Mouse (Mus musculus) CH12.LX (cell line): ENCODE results near the gene Unc13b. TPM values are rescaled to one million over a fixed set of nuclear protein-coding genes. Genes with fewer than 3 reads are reported as not detected.

Experiments
- DNase-seq: peaks from one replicate; pipeline ENCODE4 v3.0.0-alpha.2; 2013; ENCODE audit errors: extremely low read depth
- H3K27ac ChIP-seq: 2 replicates; pipeline ENCODE4 v1.5.1; 2012; ENCODE audit warnings: low read depth, mild to moderate bottlenecking, control low read depth, moderate library complexity; ENCODE audit not compliant: insufficient read depth
- H3K27me3 ChIP-seq: replicated peaks from 2 replicates; pipeline ENCODE3; 2012; ENCODE audit warnings: inconsistent platforms
- H3K36me3 ChIP-seq, 2 experiments: replicated peaks in 1 of 2; 2 replicates each; pipeline versions ENCODE3 to v1.6.1; 2012; ENCODE audit warnings: inconsistent platforms in 1 of 2, low read length in 1 of 2, mild to moderate bottlenecking in 1 of 2, mixed read lengths in 1 of 2, moderate library complexity in 1 of 2; ENCODE audit not compliant: control insufficient read depth in 1 of 2, insufficient read depth in 1 of 2
- H3K4me1 ChIP-seq, 2 experiments: 2 replicates each; pipeline ENCODE4 v1.6.1; 2012; ENCODE audit warnings: inconsistent platforms in 1 of 2, moderate library complexity in 1 of 2; ENCODE audit not compliant: insufficient read depth in 2 of 2, control insufficient read depth in 1 of 2
- H3K4me2 ChIP-seq: 2 replicates; pipeline ENCODE4 v1.6.1; 2012; ENCODE audit warnings: low read depth, mild to moderate bottlenecking, control low read depth; ENCODE audit not compliant: poor library complexity, insufficient read depth, severe bottlenecking
- H3K4me3 ChIP-seq, 3 experiments: fragments of 150-350 bp in 1 of 3; sonication (generic) in 1 of 3; replicated peaks in 1 of 3; 2 replicates each; pipeline versions ENCODE3 to v1.5.1; 2011 to 2012; ENCODE audit warnings: low read depth in 2 of 3, low read length in 2 of 3, mild to moderate bottlenecking in 2 of 3, moderate library complexity in 2 of 3, control low read depth in 1 of 3, improper control_type of control experiment in 1 of 3, inconsistent platforms in 1 of 3, mixed read lengths in 1 of 3; ENCODE audit not compliant: poor library complexity in 1 of 3
- H3K79me2 ChIP-seq: replicated peaks from 2 replicates; pipeline ENCODE4 v1.6.1; 2012; ENCODE audit warnings: mild to moderate bottlenecking, moderate library complexity; ENCODE audit not compliant: control insufficient read depth, poor library complexity, insufficient read depth, severe bottlenecking; ENCODE audit errors: extremely low read depth
- H3K9ac ChIP-seq: 2 replicates; pipeline ENCODE4 v1.6.1; 2012; ENCODE audit warnings: low read depth, mild to moderate bottlenecking, control low read depth, moderate library complexity; ENCODE audit not compliant: insufficient read depth
- H3K9me3 ChIP-seq: replicated peaks from 2 replicates; pipeline ENCODE3; 2012; ENCODE audit warnings: low read length, inconsistent platforms, mixed read lengths
- BHLHE40 ChIP-seq: IDR thresholded peaks from 2 replicates; pipeline ENCODE4 v1.6.1; 2011; ENCODE audit warnings: mild to moderate bottlenecking, low read depth, low read length, improper control_type of control experiment
- CHD1 ChIP-seq: IDR thresholded peaks from 2 replicates; pipeline ENCODE4 v1.6.1; 2012; ENCODE audit warnings: low read depth, low read length, improper control_type of control experiment, inconsistent platforms
- CHD2 ChIP-seq: IDR thresholded peaks from 2 replicates; pipeline ENCODE4 v1.6.1; 2011; ENCODE audit warnings: low read length, improper control_type of control experiment
- CTCF ChIP-seq, 2 experiments: IDR thresholded peaks in 1 of 2; conservative IDR thresholded peaks in 1 of 2; 2 replicates each; pipeline ENCODE4 v1.5.1; 2011 to 2012; ENCODE audit warnings: low read depth in 2 of 2, low read length in 2 of 2, improper control_type of control experiment in 1 of 2, inconsistent platforms in 1 of 2, mild to moderate bottlenecking in 1 of 2, moderate library complexity in 1 of 2
- E2F4 ChIP-seq: IDR thresholded peaks from 2 replicates; pipeline ENCODE4 v1.6.1; 2011; ENCODE audit warnings: low read depth, low read length, improper control_type of control experiment; ENCODE audit not compliant: insufficient replicate concordance
- ELF1 ChIP-seq: IDR thresholded peaks from 2 replicates; pipeline ENCODE4 v1.6.1; 2014; ENCODE audit warnings: low read depth, mild to moderate bottlenecking, inconsistent platforms, low read length, improper control_type of control experiment
- GABPA ChIP-seq: IDR thresholded peaks from 2 replicates; pipeline ENCODE4 v1.6.1; 2012; ENCODE audit warnings: low read depth, low read length, improper control_type of control experiment, inconsistent platforms; ENCODE audit not compliant: insufficient replicate concordance
- HCFC1 ChIP-seq: IDR thresholded peaks from 2 replicates; pipeline ENCODE4 v1.6.1; 2012; ENCODE audit warnings: low read depth, mild to moderate bottlenecking, inconsistent platforms, low read length, improper control_type of control experiment
- IRF4 ChIP-seq: IDR thresholded peaks from 2 replicates; pipeline ENCODE4 v1.6.1; 2014; ENCODE audit warnings: low read depth, mild to moderate bottlenecking, inconsistent platforms, low read length, improper control_type of control experiment
- JUND ChIP-seq: conservative IDR thresholded peaks from 2 replicates; pipeline ENCODE4 v1.6.1; 2011; ENCODE audit warnings: low read depth, low read length, improper control_type of control experiment
- MAFK ChIP-seq: IDR thresholded peaks from 2 replicates; pipeline ENCODE4 v1.6.1; 2011; ENCODE audit warnings: low read length, improper control_type of control experiment; ENCODE audit not compliant: insufficient replicate concordance
- MAX ChIP-seq: IDR thresholded peaks from 2 replicates; pipeline ENCODE4 v1.6.1; 2011; ENCODE audit warnings: low read length, improper control_type of control experiment
- MAZ ChIP-seq: IDR thresholded peaks from 2 replicates; pipeline ENCODE4 v1.6.1; 2012; ENCODE audit warnings: low read depth, mild to moderate bottlenecking, inconsistent platforms, low read length, improper control_type of control experiment, moderate library complexity
- MEF2A ChIP-seq: IDR thresholded peaks from 2 replicates; pipeline ENCODE4 v1.6.1; 2014; ENCODE audit warnings: low read depth, mild to moderate bottlenecking, inconsistent platforms, low read length, improper control_type of control experiment, borderline replicate concordance
- MXI1 ChIP-seq: IDR thresholded peaks from 2 replicates; pipeline ENCODE4 v1.6.1; 2011; ENCODE audit warnings: mild to moderate bottlenecking, low read depth, low read length, improper control_type of control experiment
- NELFE ChIP-seq: IDR thresholded peaks from 2 replicates; pipeline ENCODE4 v1.6.1; 2011; ENCODE audit warnings: low read depth, low read length, improper control_type of control experiment
- NRF1 ChIP-seq: IDR thresholded peaks from 2 replicates; pipeline ENCODE4 v1.6.1; 2014; ENCODE audit warnings: low read depth, mild to moderate bottlenecking, inconsistent platforms, low read length, improper control_type of control experiment, moderate library complexity
- PAX5 ChIP-seq: IDR thresholded peaks from 2 replicates; pipeline ENCODE4 v1.6.1; 2012; ENCODE audit warnings: low read length, inconsistent platforms, mixed read lengths
- POLR2A ChIP-seq: IDR thresholded peaks from 2 replicates; pipeline ENCODE4 v1.6.1; 2011; ENCODE audit warnings: low read depth, mild to moderate bottlenecking, improper control_type of control experiment, low read length
- POLR2AphosphoS2 ChIP-seq: IDR thresholded peaks from 2 replicates; pipeline ENCODE4 v1.6.1; 2011; ENCODE audit warnings: low read depth, low read length, improper control_type of control experiment
- SIN3A ChIP-seq: IDR thresholded peaks from 2 replicates; pipeline ENCODE4 v1.6.1; 2012; ENCODE audit warnings: low read length, improper control_type of control experiment, inconsistent platforms
- SMC3 ChIP-seq: IDR thresholded peaks from 2 replicates; pipeline ENCODE4 v1.6.1; 2011; ENCODE audit warnings: low read depth, low read length, improper control_type of control experiment
- TBP ChIP-seq: conservative IDR thresholded peaks from 2 replicates; pipeline ENCODE4 v1.6.1; 2011; ENCODE audit warnings: low read depth, low read length, improper control_type of control experiment
- TCF12 ChIP-seq: IDR thresholded peaks from 2 replicates; pipeline ENCODE4 v1.6.1; 2014; ENCODE audit warnings: low read depth, mild to moderate bottlenecking, inconsistent platforms, low read length, improper control_type of control experiment
- UBTF ChIP-seq: IDR thresholded peaks from 2 replicates; pipeline ENCODE4 v1.6.1; 2012; ENCODE audit warnings: low read depth, mild to moderate bottlenecking, inconsistent platforms, low read length, improper control_type of control experiment, moderate library complexity
- USF1 ChIP-seq: IDR thresholded peaks from 2 replicates; pipeline ENCODE4 v1.6.1; 2014; ENCODE audit warnings: low read depth, mild to moderate bottlenecking, inconsistent platforms, low read length, improper control_type of control experiment
- ZC3H11A ChIP-seq: IDR thresholded peaks from 2 replicates; pipeline ENCODE4 v1.6.1; 2012; ENCODE audit warnings: low read depth, mild to moderate bottlenecking, inconsistent platforms, low read length, improper control_type of control experiment
- ZMIZ1 ChIP-seq: IDR thresholded peaks from 2 replicates; pipeline ENCODE4 v1.6.1; 2012; ENCODE audit warnings: low read depth, mild to moderate bottlenecking, inconsistent platforms, low read length, improper control_type of control experiment
- ZNF384 ChIP-seq: IDR thresholded peaks from 2 replicates; pipeline ENCODE4 v1.6.1; 2012; ENCODE audit warnings: low read depth, low read length, improper control_type of control experiment, inconsistent platforms
- dilution Hi-C: fragments of 300-500 bp; cut with MboI; formaldehyde crosslinking; loops from 2 replicates; pipeline ENCODE4 v1.14.3; 2020; ENCODE audit warnings: low sequenced_read_pairs; ENCODE audit not compliant: extremely low pct_unique_long_range_greater_than_20kb, extremely low pct_ligation_motif_present
- in situ Hi-C: fragments of 300-500 bp; cut with MboI; formaldehyde crosslinking; loops from 3 replicates; pipeline ENCODE4 v1.14.3; 2019; ENCODE audit warnings: low sequenced_read_pairs, low pct_ligation_motif_present, low pct_unique_long_range_greater_than_20kb, mixed read lengths
- polyA plus RNA-seq: library from polyadenylated mRNA; unstranded; fragments of >175 nt; gene quantifications from 2 replicates; pipeline ENCODE4 v1.2.1, GENCODE M21; 2012; ENCODE audit warnings: low read depth; ENCODE audit not compliant: insufficient read length
- total RNA-seq, 2 experiments: library from RNA; depleted of rRNA; stranded (reverse); fragments of 300-350 nt in 1 of 2; fragments of >200 nt in 1 of 2; gene quantifications; 2 replicates each; pipeline ENCODE4 v1.2.3; 2012 to 2014

Unc13b gene
- total and polyA plus RNA-seq, 3 experiments, result 0.08 to 0.23 (median 0.19) TPM

- dilution Hi-C loops, result no loop called here
- no peaks in the 10 kb centered on the region for H3K9me3 ChIP-seq
- peak overlapping the region; percentile 59 to 77 (median 59) for H3K4me3 ChIP-seq
- H3K36me3 ChIP-seq, result peaks cover 54 to 84% of the 10 kb centered on the region in 2 experiments
- DNase-seq, result no peak
- peak overlapping the region; percentile 76 for H3K9ac ChIP-seq
- peaks cover 7 to 19% of the 10 kb centered on the region in 2 experiments for H3K4me1 ChIP-seq
- peaks cover 5% of the 10 kb centered on the region; the same call in 1 of the 2 replicates for H3K79me2 ChIP-seq
- TF ChIP-seq POLR2AphosphoS2, result no peak
- TF ChIP-seq PAX5, result no peak
- TF ChIP-seq NELFE, result no peak
- TF ChIP-seq ELF1, result no peak
- TF ChIP-seq, all 38 proteins: peak for 0
- Histone ChIP-seq H3K27me3 (no peaks in the 10 kb centered on the region), H3K27ac (no peak overlapping the region), H3K4me2 (peak overlapping the region; percentile 89)
- in situ Hi-C loops, result loop anchor here (25.0 kb wide), 1 partner anchor 538 kb away; the partner anchor contains the start of genes Creb3 and Tln1
Observed at GRCm38 (mm10) chr4:43024673-43025072, 34.1 kb upstream of the Unc13b start.

- dilution Hi-C loops, result no loop called here
- TF ChIP-seq TBP, result peak; percentile 50; the same call in 1 of the 2 replicates
- peak; percentile 94; the same call in 1 of the 2 replicates for TF ChIP-seq POLR2AphosphoS2
- peak; percentile 33 for TF ChIP-seq IRF4
- peak; percentile 63; the same call in 1 of the 2 replicates for TF ChIP-seq ZNF384
- peak; percentile 70; the same call in 1 of the 2 replicates for TF ChIP-seq ZMIZ1
- TF ChIP-seq ZC3H11A, result no peak
- peak; percentile 77; the same call in 1 of the 2 replicates for TF ChIP-seq MAZ
- no peak for TF ChIP-seq UBTF
- TF ChIP-seq CHD2, result peak; percentile 66
- TF ChIP-seq POLR2A, result peak; percentile 83
- no peak for TF ChIP-seq PAX5
- peak; percentile 89 for TF ChIP-seq HCFC1
- 0 out of 2 replicates have a peak, but pooled peaks have one; percentile 48 for TF ChIP-seq E2F4
- peak; percentile 82 for TF ChIP-seq MAX
- TF ChIP-seq BHLHE40, result 0 out of 2 replicates have a peak, but pooled peaks have one; percentile 31
- TF ChIP-seq ELF1, result peak; percentile 93
- peak; percentile 93 for TF ChIP-seq SIN3A
- peak; percentile 65 for TF ChIP-seq SMC3
- TF ChIP-seq JUND, result 0 out of 2 replicates have a peak, but pooled peaks have one; percentile 31
- no peak for TF ChIP-seq CHD1
- TF ChIP-seq MAFK, result no peak
- TF ChIP-seq NELFE, result peak; percentile 68
- TF ChIP-seq CTCF (conservative IDR thresholded peaks at IDR 0.05 in 1 of 2, IDR thresholded peaks at IDR 0.05 in 1 of 2; ENCODE audit: low read depth in 2 of 2, low read length in 2 of 2), result peak; percentile 58 to 91; a peak in 3 of 4 replicates
- peak; percentile 84 for TF ChIP-seq GABPA
- peak; percentile 88 for TF ChIP-seq MXI1
- no peak for TF ChIP-seq USF1
- peak; percentile 83 for TF ChIP-seq TCF12
- TF ChIP-seq NRF1, result peak; percentile 34; the same call in 1 of the 2 replicates
- TF ChIP-seq MEF2A, result peak; percentile 54; the same call in 1 of the 2 replicates
Observed at GRCm38 (mm10) chr4:43025084-43025960, 33.4 kb upstream of the Unc13b start, which contains the start of gene Pigo. Pigo (minus strand) TSS chr4:43025819.

More at GRCm38 (mm10) chr4:43025084-43025960, 33.4 kb upstream of the Unc13b start, which contains the start of gene Pigo:
- DNase-seq, result peak; percentile 93
- H3K36me3 ChIP-seq, result peaks cover 51 to 84% of the 10 kb centered on the region in 2 experiments
- H3K9ac ChIP-seq, result peak within 1 kb of the TSS; percentile 76
- no peaks in the 10 kb centered on the region for H3K27me3 ChIP-seq
- H3K4me3 ChIP-seq, result peak within 1 kb of the TSS; percentile 59 to 77 (median 59)
- H3K79me2 ChIP-seq, result peaks cover 10% of the 10 kb centered on the region
- H3K4me1 ChIP-seq, result peaks cover 8 to 25% of the 10 kb centered on the region in 2 experiments
- peak within 1 kb of the TSS; percentile 34; the same call in 1 of the 2 replicates for H3K27ac ChIP-seq
- in situ Hi-C loops, result no loop called here
- peak within 1 kb of the TSS; percentile 89 for H3K4me2 ChIP-seq
- no peaks in the 10 kb centered on the region for H3K9me3 ChIP-seq
